Mouse (Mus musculus) kidney, embryonic 14.5 days (tissue): ENCODE measurements at regions not wholly inside any gene's neighbourhood (a gene's known extent, or its start where the extent isn't known, plus 50 kb on each side); places are given as distances from the start of the nearest gene placed in this dataset.

Experiments
- ATAC-seq: fragments of 200-750 bp; cut with Nextera tagmentation; 2 replicates; pipeline ENCODE4 v1.8.0; 2017; ENCODE audit warnings: moderate number of reproducible peaks, mild to moderate bottlenecking, moderate TSS enrichment, moderate library complexity; ENCODE audit not compliant: low FRiP score, low TSS enrichment
- H3K27ac ChIP-seq: fragments of 300-500 bp; sonication (generic); 2 replicates; pipeline ENCODE4 v1.5.1; 2014; ENCODE audit warnings: low read depth, mild to moderate bottlenecking, low read length, moderate library complexity, mixed read lengths
- H3K27me3 ChIP-seq: fragments of 300-500 bp; sonication (generic); 2 replicates; pipeline ENCODE4 v1.6.1; 2014; ENCODE audit warnings: mild to moderate bottlenecking, low read length; ENCODE audit not compliant: control insufficient read depth, insufficient read depth
- H3K36me3 ChIP-seq: fragments of 300-500 bp; sonication (generic); 2 replicates; pipeline ENCODE4 v1.6.1; 2014; ENCODE audit warnings: low read length, mixed read lengths; ENCODE audit not compliant: control insufficient read depth, insufficient read depth
- H3K4me1 ChIP-seq: fragments of 300-500 bp; sonication (generic); 2 replicates; pipeline ENCODE4 v1.6.1; 2014; ENCODE audit warnings: low read length, mixed read lengths; ENCODE audit not compliant: control insufficient read depth, insufficient read depth
- H3K4me2 ChIP-seq: fragments of 300-500 bp; sonication (generic); replicated peaks from 2 replicates; pipeline ENCODE4 v1.6.1; 2014; ENCODE audit warnings: low read depth, mild to moderate bottlenecking, low read length
- H3K4me3 ChIP-seq: fragments of 300-500 bp; sonication (generic); 2 replicates; pipeline ENCODE4 v1.5.1; 2014; ENCODE audit warnings: mild to moderate bottlenecking, low read length
- H3K9ac ChIP-seq: fragments of 300-500 bp; sonication (generic); 2 replicates; pipeline ENCODE4 v1.6.1; 2014; ENCODE audit warnings: low read depth, mild to moderate bottlenecking, low read length, moderate library complexity
- H3K9me3 ChIP-seq: fragments of 300-500 bp; sonication (generic); 2 replicates; pipeline ENCODE4 v1.6.1; 2016; ENCODE audit warnings: low read length; ENCODE audit not compliant: control insufficient read depth
- WGBS: fragments of 180-500 bp; shearing (Covaris S2); extraction: QIAGEN DNeasy Blood & Tissue Kit; methylation state at CpG from one replicate; pipeline ENCODE4 v1.1.7; 2014; 5-methylcytosine and 5-hydroxymethylcytosine counted together

DNA sequence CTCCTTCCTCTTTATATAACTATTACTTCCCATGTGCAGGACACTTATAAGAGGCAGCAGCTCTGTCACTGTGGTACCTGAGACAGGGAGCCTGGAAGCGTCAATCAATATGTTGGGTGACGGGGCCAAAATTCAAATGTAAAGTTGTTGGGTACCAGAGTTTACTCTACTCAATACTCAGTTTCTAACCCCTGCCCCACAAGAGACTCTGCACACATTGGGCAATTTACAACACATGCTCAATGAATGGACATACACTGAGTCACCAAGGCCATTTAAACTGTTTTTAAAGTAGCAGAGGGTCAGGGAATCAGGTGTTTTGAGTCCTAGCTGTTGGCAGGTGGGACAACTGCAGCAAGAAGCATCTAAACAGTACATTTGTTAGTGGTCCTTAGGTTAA is 176.4 kb upstream of the Sall1 start:
- WGBS, result 95% methylated on average over 2 of the region's 2 CpGs
- no peak overlapping the region for H3K27ac ChIP-seq
- no peak overlapping the region for H3K9ac ChIP-seq
- H3K36me3 ChIP-seq, result no peaks in the 10 kb centered on the region
- H3K4me1 ChIP-seq, result no peaks in the 10 kb centered on the region
- ATAC-seq, result no peak
- H3K9me3 ChIP-seq, result no peaks in the 10 kb centered on the region
- H3K27me3 ChIP-seq, result no peaks in the 10 kb centered on the region
- no peak overlapping the region for H3K4me3 ChIP-seq
- H3K4me2 ChIP-seq, result no peak overlapping the region

- 85% methylated on average over 7 of the region's 7 CpGs for WGBS
- no peak for ATAC-seq
- Histone ChIP-seq H3K4me1 (no peaks in the 10 kb centered on the region), H3K27ac (no peak overlapping the region), H3K27me3 (no peaks in the 10 kb centered on the region), H3K9me3 (no peaks in the 10 kb centered on the region), H3K9ac (no peak overlapping the region), H3K36me3 (no peaks in the 10 kb centered on the region), H3K4me2 (no peak overlapping the region), H3K4me3 (no peak overlapping the region)
Observed at GRCm38 (mm10) chr8:89219156-89219555, 175.2 kb upstream of the Sall1 start.

- Histone ChIP-seq H3K27me3 (no peaks in the 10 kb centered on the region), H3K27ac (no peak overlapping the region), H3K4me3 (no peak overlapping the region), H3K36me3 (no peaks in the 10 kb centered on the region), H3K9me3 (no peaks in the 10 kb centered on the region), H3K4me1 (no peaks in the 10 kb centered on the region), H3K9ac (no peak overlapping the region), H3K4me2 (no peak overlapping the region)
- WGBS, result 86% methylated on average over 2 of the region's 2 CpGs
- ATAC-seq, result no peak
Observed at GRCm38 (mm10) chr8:89217689-89218088, 173.7 kb upstream of the Sall1 start.

GRCm38 (mm10) chr8:89211931-89212330 is 168.0 kb upstream of the Sall1 start:
- Histone ChIP-seq H3K4me1 (no peaks in the 10 kb centered on the region), H3K4me3 (no peak overlapping the region), H3K27me3 (no peaks in the 10 kb centered on the region), H3K4me2 (no peak overlapping the region), H3K9ac (no peak overlapping the region), H3K27ac (no peak overlapping the region), H3K36me3 (no peaks in the 10 kb centered on the region), H3K9me3 (no peaks in the 10 kb centered on the region)
- ATAC-seq, result no peak
- 87% methylated on average over 3 of the region's 3 CpGs for WGBS

GRCm38 (mm10) chr8:89210684-89211083 is 166.7 kb upstream of the Sall1 start:
- Histone ChIP-seq H3K9me3 (no peaks in the 10 kb centered on the region), H3K9ac (no peak overlapping the region), H3K4me2 (no peak overlapping the region), H3K27ac (no peak overlapping the region), H3K36me3 (no peaks in the 10 kb centered on the region), H3K4me1 (no peaks in the 10 kb centered on the region), H3K27me3 (no peaks in the 10 kb centered on the region), H3K4me3 (no peak overlapping the region)
- no peak for ATAC-seq
- 61% methylated on average over 1 of the region's 1 CpGs for WGBS

GRCm38 (mm10) chr8:89207891-89208290 is 163.9 kb upstream of the Sall1 start:
- Histone ChIP-seq H3K4me3 (no peak overlapping the region), H3K9me3 (no peaks in the 10 kb centered on the region)

DNA sequence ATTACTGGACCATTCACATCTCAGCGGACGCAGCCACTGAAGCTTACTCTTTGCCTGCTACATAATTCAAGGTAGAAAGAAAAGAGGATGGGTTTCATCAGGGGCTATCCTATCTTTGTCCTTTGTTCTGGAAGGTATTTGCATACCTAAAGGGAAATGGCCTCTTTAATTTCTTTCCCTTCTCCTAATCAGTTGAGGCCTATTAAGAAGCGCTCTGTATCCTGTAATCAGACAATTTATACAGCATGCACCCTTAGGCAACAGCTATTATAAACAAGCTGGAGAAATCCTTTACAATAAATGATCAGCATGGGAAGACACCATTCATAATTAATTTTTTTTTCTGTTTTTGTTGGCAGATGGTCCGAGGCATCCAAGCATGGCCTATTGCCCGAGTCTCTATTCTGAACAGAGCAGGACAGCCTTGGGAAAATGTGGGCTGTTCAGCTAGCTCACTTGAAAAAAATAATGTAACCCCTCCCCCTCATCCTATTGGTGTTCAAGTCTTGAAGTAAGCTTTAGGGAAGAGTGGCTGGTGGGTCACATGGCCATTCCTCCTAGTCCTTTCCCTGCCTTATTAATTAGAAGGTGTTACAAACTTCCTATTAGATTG is 158.6 kb upstream of the Sall1 start:
- no peaks in the 10 kb centered on the region for H3K4me1 ChIP-seq
- H3K9ac ChIP-seq, result no peak overlapping the region
- H3K9me3 ChIP-seq, result no peaks in the 10 kb centered on the region
- no peak overlapping the region for H3K4me3 ChIP-seq
- 62% methylated on average over 5 of the region's 5 CpGs for WGBS
- H3K27ac ChIP-seq, result no peak overlapping the region
- no peaks in the 10 kb centered on the region for H3K36me3 ChIP-seq
- no peaks in the 10 kb centered on the region for H3K27me3 ChIP-seq
- H3K4me2 ChIP-seq, result no peak overlapping the region
- no peak for ATAC-seq

More at GRCm38 (mm10) chr8:89207891-89208290, 163.9 kb upstream of the Sall1 start:
- Histone ChIP-seq H3K27ac (no peak overlapping the region), H3K9ac (no peak overlapping the region), H3K4me1 (no peaks in the 10 kb centered on the region), H3K36me3 (no peaks in the 10 kb centered on the region), H3K27me3 (no peaks in the 10 kb centered on the region), H3K4me2 (no peak overlapping the region)
- WGBS, result 80% methylated on average over 2 of the region's 2 CpGs
- ATAC-seq, result no peak

DNA sequence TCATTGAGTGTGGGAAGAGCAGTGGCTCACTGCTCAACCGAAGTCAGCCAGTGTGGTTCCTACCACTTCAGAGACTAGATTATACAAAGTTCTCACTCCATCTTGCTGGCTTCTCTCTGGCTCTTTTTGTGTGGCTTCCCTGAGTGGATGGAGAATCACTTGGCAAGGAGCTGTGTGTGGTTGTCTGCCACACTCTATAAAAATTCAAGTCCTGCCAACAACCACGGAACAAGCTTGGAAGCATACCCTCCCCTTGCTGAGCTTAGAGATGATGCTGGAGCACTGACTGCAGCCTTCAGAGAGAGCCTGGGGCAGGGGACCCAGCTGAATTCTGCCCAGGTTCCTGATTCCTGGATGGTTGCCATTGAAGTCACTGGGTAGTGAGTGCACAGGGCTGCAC is 156.3 kb upstream of the Sall1 start:
- no peak overlapping the region for H3K4me2 ChIP-seq
- no peaks in the 10 kb centered on the region for H3K36me3 ChIP-seq
- H3K4me3 ChIP-seq, result no peak overlapping the region
- no peak overlapping the region for H3K27ac ChIP-seq
- no peaks in the 10 kb centered on the region for H3K4me1 ChIP-seq
- no peak for ATAC-seq
- no peaks in the 10 kb centered on the region for H3K9me3 ChIP-seq
- no peaks in the 10 kb centered on the region for H3K27me3 ChIP-seq
- no peak overlapping the region for H3K9ac ChIP-seq
- 70% methylated on average over 2 of the region's 2 CpGs for WGBS

- no peaks in the 10 kb centered on the region for H3K27me3 ChIP-seq
- no peaks in the 10 kb centered on the region for H3K9me3 ChIP-seq
- H3K4me2 ChIP-seq, result peak overlapping the region; percentile 21
- WGBS, result 6% methylated on average over 17 of the region's 17 CpGs
- peaks cover 4% of the 10 kb centered on the region for H3K4me1 ChIP-seq
- no peak overlapping the region for H3K9ac ChIP-seq
- H3K36me3 ChIP-seq, result no peaks in the 10 kb centered on the region
- no peak overlapping the region for H3K4me3 ChIP-seq
- ATAC-seq, result peak; percentile 46
- no peak overlapping the region for H3K27ac ChIP-seq
Observed at GRCm38 (mm10) chr8:89185314-89185713, 141.4 kb upstream of the Sall1 start.
